Comparison of ENCODE assay signal across 23 mouse cellular contexts in the genomic region with DNA sequence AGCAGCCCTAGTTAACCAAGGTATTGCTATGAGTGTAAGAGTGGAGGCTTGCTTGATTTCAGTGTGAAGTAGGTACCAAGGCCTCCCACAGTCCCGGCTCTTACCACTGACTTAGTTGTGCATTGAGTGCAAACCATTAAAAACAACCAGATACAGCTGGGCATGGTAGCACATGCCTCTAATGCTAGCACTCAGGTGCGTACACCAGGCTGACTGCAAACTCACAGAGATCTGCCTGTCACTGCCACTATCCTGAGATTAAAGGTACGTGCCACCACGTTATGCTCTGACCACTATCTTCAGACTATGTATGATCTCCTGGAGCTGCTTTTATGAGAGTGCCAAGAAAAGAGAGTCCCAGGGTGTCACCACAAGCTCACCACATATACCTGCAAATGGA. TPM values are rescaled to one million over a fixed set of nuclear protein-coding genes. Genes with fewer than 3 reads are reported as not detected.
A peak's percentile ranks its signal among the peaks of the same experiment; 100 is the strongest.
DNase-seq lines count a peak whose midpoint lies in the region; ATAC-seq lines count a peak whose summit lies in the region.
"Had no signal": no experiment of that assay in that cellular context is flagged by ENCODE, and none has a peak within 500 bp of the region (broad histone marks: within the 10 kb centered on the region; RNA-seq: fewer than 3 reads in every experiment).

No protein-coding gene starts in this region.

- no peak overlapping the region for H3K4me3 ChIP-seq in heart, embryonic 13.5 days

- H3K36me3 ChIP-seq in heart, embryonic 13.5 days, result peaks cover 64% of the 10 kb centered on the region

- H3K9me3 ChIP-seq in heart, embryonic 13.5 days, result no peaks in the 10 kb centered on the region
- H3K9me3 ChIP-seq: G1E had no signal

- H3K4me2 ChIP-seq in heart, embryonic 13.5 days, result no peak overlapping the region

- DNase-seq in heart, adult 11 months, result peak; percentile 55
- DNase-seq in heart, postnatal 4 days, result no peak
- no peak for DNase-seq in heart, postnatal 36 days
- peak; percentile 40 for DNase-seq in CD4-positive helper T cell, adult 2 months (ENCODE audit: low read depth, low spot score)
- peak; percentile 77 for DNase-seq in induced T-regulatory cell, adult 2 months (ENCODE audit: low read depth)
- no peak for DNase-seq in lung, postnatal 25 days (ENCODE audit: low spot score)
- no peak for DNase-seq in right cerebral cortex, postnatal 14 days
- DNase-seq: adrenal gland, adult 2 months; adrenal gland, adult 8-10 months; adrenal gland, postnatal 10 days; adrenal gland, postnatal 14 days; adrenal gland, postnatal 25 days; adrenal gland, postnatal 36 days; B cell, adult 2 months; cerebellum, adult 11 months; cerebellum, adult 11-12 months; cerebellum, adult 18-20 months had no signal

- H3K9ac ChIP-seq in heart, embryonic 13.5 days, result peak overlapping the region; percentile 48; the same call in 1 of the 2 replicates

- 83% methylated on average over 4 of the region's 4 CpGs for WGBS in heart, embryonic 13.5 days

- no peak for ATAC-seq in heart, embryonic 13.5 days (ENCODE audit: extremely low read depth, insufficient number of reproducible peaks, low FRiP score, low TSS enrichment)
- ATAC-seq: activated CD4-positive, CD25-positive, alpha-beta regulatory T cell, adult 4 months; CD4-positive, CD25-positive, alpha-beta regulatory T cell, adult 4 months; Patski had no signal

- H3K27me3 ChIP-seq in heart, embryonic 13.5 days (replicated peaks), result no peaks in the 10 kb centered on the region
- H3K27me3 ChIP-seq: CH12.LX, Patski had no signal

- peaks cover 10% of the 10 kb centered on the region for H3K4me1 ChIP-seq in heart, embryonic 13.5 days

- intact Hi-C loops in heart, postnatal 36 days (cut with DNase I), result no loop called here

- H3K27ac ChIP-seq in heart, embryonic 13.5 days (replicated peaks), result no peak overlapping the region

RNA-seq across cellular contexts. Expression of a gene that starts 58.4 kb away (rescaled TPM):
- 1 to 10 TPM; 8.7 to 9.8 TPM for total RNA-seq in heart, postnatal 4 days (2021)
- 3.9 and 4.3 TPM in 2 replicates for polyA plus RNA-seq in heart, embryonic 13.5 days (2015; fragmentation: Nextera tagmentation; extraction: Ambion mirVana)
- 10 to 100 TPM; 10.2 to 12.9 TPM for total RNA-seq in heart, postnatal 36 days (2021)

Comparison
In these comparisons a context has a peak if more than half of its experiments do, and no peak if none do; other contexts are left out.
1. DNase-seq: peak in heart, adult 11 months (single experiment), CD4-positive helper T cell, adult 2 months (single experiment) and induced T-regulatory cell, adult 2 months (single experiment); none in heart, postnatal 4 days (single experiment), heart, postnatal 36 days (0 of 2), lung, postnatal 25 days (single experiment) and right cerebral cortex, postnatal 14 days (single experiment).